Comparison of ENCODE assay signal across 8 mouse cellular contexts in genomic region chr12:102878031-102878823, GRCm38 (mm10). TPM values are rescaled to one million over a fixed set of nuclear protein-coding genes. Genes with fewer than 3 reads are reported as not detected.
A peak's percentile ranks its signal among the peaks of the same experiment; 100 is the strongest.
DNase-seq lines count a peak whose midpoint lies in the region; ATAC-seq lines count a peak whose summit lies in the region.

Gene Btbd7 (minus strand): TSS chr12:102878471.

- DNase-seq in adipocyte (ENCODE audit: low spot score), result peak; percentile 95
- DNase-seq in embryo, embryonic 10 days (ENCODE audit: low spot score), result peak; percentile 99
- DNase-seq in gastrocnemius, postnatal 14 days, result peak; percentile 99
- peak; percentile 92 to 99 for DNase-seq in left cerebral cortex, postnatal 10 days (ENCODE audit: extremely low spot score in 1 of 2, low spot score in 2 of 2)
- peak; percentile 96 for DNase-seq in right cerebral cortex, postnatal 25 days
- peak; percentile 97 to 99 for DNase-seq in urinary bladder, postnatal 4 days (ENCODE audit: low spot score in 2 of 2)

- intact Hi-C loops in gastrocnemius, postnatal 14 days (cut with DNase I; ENCODE audit: low total_unique reads), result loop anchor here (10.0 kb wide), 1 partner anchor 113 kb away; no protein-coding TSS in a partner anchor
- intact Hi-C loops in left cerebral cortex, postnatal 10 days (cut with DNase I), result no loop called here

- ATAC-seq in inflammation-experienced regulatory T-cells, adult 6 months, result peak; percentile 80
- peak; percentile 83 for ATAC-seq in megakaryocyte-erythroid progenitor cell, adult 5-6 weeks (replicated peaks; ENCODE audit: low FRiP score, low TSS enrichment, poor library complexity, severe bottlenecking)

RNA-seq across cellular contexts. Expression of gene Btbd7, which starts in this region (rescaled TPM):
- 10 to 100 TPM; 17.0 to 17.6 TPM for total RNA-seq in gastrocnemius, postnatal 14 days (2021)
- 10 to 100 TPM in 2 of 3 experiments, 1 to 10 TPM in 1; 7.4 to 13.8 (median 10.4) TPM for polyA plus RNA-seq in inflammation-experienced regulatory T-cells, adult 6 months (2017; shearing (Covaris generic))
- total RNA-seq in left cerebral cortex, postnatal 10 days (2021), result 10 to 100 TPM; 17.7 to 19.6 TPM
- total RNA-seq in megakaryocyte-erythroid progenitor cell, adult 5-6 weeks (2014; fragmentation: Nextera tagmentation), result 17.1 and 22.9 TPM in 2 replicates
- 21.7 and 21.9 TPM in 2 replicates for total RNA-seq in megakaryocyte-erythroid progenitor cell, adult 5-6 weeks (2017)

Comparison
In these comparisons a context has a peak if more than half of its experiments do, and no peak if none do; other contexts are left out.
1. Peak in every context shown above with its lines: DNase-seq and ATAC-seq.